Mouse (Mus musculus) brain, embryonic 18.5 days (tissue): ENCODE data around the gene Gm20388.

Experiments used
- DNase-seq: peaks from one replicate; pipeline ENCODE4 v3.0.0-alpha.2; 2012; ENCODE audit warnings: low read depth, low spot score

Gm20388 gene

DNA sequence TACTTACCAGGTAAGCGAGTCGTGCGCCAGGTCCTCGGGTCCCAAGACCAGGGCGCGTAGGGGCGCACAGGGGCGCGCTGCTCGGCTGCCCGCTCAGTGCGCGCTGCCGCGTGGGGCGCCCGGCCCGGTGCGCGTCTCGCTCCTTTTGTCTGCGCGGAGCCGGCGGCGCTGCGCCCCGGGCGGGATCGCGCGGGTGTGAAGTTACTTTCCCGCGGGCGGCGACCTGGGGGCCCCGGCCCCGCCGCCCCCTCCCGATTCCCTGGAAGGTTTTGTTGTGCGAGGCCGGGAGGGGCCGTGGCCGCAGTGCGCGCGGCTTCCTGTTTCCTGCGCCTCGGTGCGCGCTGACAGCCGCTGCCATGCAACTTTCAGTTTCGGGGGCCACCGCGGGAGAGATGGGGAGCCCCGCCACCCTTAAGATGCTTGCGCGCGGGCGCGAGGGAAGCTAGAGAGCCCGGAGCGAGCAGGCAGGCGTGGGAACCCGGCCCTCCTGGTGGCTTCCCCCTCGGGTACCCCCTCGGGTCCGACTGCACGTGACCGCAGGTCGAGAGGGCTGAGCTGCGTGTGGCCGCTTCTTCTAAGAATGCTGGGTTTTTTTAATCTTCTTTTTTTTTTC lies 578.6 kb downstream of the Gm20388 start:
- DNase-seq = no peak

DNA sequence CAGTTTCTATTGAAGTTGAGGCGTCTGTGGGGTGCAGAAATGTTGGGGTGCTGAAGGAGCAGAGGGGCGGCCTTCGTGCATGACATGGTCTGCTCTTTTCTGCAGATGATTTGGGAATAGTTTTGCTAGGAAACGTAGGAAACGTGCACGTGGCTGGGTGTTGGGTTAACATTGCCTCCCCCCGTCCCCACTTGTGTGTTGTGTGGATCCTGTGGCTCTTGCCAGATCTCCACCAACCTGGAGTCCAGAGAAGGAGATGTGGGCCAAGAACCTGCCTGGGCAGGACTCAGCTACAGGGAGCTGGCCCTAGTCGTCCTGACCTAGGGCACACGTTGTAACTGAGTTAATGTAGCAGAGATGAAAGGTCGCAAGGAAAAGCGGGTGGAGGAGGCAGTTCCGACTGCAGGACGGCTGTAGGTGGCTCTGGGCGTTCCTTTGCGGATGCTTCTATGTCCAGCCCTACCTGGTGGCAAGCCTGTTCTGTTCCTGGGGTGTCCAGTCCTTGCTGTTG lies 579.2 kb downstream of the Gm20388 start:
- DNase-seq = no peak

DNA sequence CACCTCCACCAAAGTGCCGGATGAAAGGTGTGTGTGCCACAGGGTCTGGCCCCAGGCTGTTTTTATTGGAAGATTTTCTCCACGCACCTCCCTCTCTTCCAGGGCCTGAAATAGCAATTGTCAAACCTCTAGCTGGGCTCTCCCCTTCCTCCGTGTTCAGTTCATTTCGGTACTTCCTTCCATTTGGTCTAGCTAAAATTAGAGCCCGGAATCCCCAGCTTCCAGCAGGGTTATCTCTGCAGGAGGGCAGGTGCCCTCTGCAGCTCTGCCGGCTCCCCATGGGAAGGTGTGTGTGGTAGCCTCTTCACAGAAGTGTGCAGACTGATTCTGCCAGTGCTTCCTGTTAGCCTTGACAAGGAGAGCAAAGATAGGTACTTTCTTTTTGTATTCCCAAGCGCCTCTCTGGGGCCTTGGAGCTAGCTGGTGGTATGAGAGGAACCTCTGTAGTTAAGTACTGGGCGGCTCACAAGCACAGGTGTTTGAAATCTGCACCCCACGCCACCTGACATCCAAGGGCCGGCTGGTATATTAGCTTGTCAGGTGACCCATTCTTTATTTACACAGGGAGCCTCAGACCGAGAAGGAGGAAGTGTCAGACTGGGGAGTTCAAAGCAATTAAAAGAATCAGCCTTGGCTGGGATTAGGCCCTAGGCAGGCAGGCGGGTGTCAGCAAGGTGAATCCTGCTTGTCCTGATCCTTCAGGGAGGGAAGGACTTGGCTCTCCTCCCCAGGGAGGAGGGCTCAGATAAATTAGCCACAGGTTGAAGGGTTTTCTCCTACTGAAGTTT lies 579.9 kb downstream of the Gm20388 start:
- no peak for DNase-seq

DNA sequence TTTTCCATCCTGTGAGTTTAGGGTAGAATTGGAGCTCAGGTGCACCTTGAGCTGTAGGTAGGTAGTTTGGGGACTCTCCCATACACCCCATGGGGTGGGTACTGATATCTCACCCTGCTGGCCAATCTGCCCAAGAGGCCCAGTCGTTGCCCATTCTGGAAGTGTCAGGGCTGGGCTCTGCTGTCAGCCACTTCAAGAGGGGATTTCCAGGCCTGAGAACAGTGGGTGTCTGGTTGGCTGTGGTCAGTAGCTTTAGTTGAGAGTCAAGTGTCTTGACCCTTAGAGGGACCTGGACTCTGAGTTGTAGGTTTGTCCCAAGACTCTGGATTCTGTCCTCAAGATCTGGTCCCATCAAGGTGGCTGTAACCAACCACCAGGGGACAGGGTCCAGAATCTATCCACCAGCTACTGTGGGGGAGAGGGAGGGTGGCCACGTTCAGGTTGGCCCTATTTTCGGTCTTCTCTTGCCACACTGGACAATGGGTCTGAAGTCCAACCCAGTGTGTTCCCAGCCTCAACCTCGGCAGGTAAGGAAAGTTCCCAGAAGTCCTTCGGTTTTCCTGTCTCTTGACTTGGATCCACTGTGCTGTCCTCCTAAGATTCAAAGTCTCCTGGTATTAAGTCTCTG lies 580.6 kb downstream of the Gm20388 start:
- DNase-seq = no peak

DNA sequence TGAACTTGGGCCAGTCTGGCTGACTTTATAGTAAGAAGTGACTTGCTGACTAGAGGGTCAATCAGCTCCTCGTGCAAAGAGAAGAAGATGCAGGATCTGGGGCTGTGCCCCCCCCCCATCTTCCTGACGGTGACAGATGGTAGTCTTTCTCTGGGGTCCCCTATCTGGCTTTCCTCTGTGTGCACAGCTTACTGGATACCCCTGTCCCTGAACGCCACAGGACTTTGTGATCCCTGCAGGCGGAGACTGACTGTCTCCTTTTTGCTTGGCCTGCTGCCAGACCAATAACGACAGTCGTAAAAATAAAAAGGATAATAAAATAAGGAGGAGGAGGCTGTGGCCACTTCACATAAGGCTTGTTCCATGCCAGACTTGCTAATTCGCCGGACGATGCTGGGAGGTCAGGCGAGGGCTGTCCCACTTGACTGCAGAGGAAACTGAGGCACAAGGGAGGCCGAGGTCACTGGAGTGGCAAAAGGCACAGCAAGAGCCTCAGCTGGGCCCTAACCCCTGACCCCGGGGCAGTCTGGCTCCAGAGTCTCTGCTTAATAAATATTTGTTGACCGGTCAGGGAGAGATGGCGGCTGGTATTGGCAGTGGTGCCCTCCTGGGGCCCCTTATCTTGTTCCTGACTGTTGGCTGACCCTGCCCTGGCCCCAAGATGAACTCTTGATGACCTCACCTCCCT lies 581.7 kb downstream of the Gm20388 start:
- no peak for DNase-seq

DNA sequence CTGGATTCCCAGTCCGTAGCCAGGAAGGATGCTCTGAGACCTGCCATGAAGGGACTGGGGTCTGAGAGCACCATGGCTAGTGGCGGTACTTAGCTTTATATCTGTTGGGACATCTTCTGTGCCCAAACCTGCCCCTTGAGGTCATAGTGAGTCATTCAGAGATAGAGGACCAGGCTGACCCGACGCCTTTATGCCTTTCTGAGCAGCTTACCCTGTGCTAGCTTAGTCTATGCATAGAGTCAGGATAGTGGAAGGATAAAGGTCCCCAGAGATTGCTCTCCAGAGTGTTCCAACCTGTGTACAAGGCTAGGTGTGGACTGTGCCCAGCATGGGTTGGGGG lies 582.2 kb downstream of the Gm20388 start:
- DNase-seq = no peak

DNA sequence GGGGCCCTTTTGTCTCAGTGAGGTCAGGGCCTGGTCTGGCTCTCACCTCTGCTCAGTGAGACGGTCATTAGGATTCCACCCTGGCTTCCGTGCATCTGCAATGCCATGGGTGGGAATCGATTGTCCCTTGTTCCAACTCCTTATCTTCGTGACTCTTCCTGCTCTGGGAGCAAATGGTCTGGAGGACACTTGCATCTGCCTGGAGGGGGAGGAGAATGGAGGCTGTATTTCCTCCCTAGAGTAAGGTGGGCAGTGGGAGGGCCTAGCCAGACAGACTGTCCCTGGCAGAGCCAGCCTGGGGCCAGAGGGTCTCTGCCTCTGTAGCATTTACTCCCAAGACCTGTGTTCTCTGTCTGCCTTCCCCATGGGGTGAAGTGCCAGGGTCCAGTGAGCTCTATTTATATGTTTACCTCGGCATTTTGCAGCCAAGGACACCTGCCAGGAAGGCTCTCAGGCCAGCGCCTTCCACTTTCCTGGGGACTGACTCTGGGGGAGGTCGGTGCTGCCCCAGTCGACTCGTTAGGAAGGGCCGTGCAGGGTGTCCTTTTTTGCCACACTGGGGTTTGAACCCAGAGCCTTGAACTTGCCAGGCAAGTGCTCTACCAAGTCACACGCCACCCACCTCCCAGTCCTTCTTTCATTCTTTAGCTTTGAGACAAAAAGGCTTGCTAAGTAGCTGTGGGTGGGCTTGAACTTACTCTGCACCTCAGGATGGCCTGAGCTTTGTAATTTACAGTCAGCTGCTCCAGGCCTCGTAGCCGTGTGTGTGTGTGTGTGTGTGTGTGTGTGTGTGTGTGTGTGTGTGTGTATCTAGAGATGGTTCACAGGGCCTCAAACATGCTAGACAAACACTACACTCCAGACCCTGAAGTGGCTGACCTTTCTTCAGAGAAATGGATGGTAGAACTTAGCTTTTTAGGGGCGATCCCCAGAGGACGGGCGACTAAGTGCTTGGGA lies 583.1 kb downstream of the Gm20388 start:
- DNase-seq = no peak

DNA sequence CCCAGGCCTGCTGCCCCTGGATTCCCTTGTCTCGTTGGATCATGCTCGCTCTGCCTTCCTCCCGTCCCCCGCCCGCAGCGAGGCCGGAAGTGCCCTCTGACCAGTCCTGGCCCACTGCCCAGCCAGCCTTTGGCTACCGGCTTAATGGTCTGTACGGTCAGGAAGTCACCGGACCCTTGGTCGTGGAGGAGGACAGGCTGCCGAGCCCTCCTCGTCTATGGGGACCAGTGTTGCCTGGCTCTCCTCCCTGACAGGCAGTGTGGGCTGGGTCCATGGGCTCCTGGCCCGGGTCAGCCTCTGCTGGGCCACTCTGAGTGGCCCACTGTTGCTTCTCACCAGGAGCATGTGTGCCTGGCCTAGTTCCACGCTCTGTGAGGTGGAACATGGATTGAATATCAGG lies 584.3 kb downstream of the Gm20388 start:
- no peak for DNase-seq

DNA sequence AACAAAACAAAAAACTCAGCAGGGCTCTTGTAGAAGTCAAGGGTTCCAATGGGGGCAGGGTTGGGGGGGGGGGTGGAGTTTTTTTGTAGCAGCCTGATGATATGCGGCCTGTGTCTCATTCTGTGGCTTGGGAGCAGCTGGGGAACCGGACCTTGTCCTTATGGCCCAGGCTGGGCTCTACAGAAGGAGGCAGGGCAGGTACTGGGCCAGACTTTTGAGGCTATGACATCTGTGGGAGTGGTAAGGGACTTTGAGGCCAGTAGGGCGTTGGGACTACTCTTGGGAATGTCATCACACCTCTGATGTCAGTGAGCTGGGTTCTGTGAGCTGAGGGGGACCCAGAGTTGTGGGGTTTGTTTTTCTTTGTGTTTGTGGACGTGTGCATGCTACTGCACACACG lies 584.8 kb downstream of the Gm20388 start:
- DNase-seq = no peak

DNA sequence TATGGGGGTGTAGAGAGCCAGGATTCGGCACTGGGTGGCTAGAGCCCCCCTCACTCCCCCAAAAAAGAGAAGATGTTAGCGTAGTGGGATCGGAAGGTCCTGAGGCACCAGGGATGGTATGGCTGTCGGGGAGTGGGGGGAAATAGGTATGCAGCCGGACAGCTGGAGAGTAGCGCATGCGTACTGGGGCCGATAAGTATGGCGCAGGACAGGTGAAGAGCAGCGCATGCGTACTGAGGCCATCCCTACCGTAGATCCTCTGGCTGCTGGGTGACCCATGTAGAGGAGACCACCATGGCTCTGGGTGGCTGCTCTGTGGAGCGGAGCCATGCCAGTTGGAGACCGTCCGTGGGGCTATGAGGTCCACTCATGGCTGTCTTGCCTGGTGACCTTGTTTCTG lies 585.8 kb downstream of the Gm20388 start:
- no peak for DNase-seq

DNA sequence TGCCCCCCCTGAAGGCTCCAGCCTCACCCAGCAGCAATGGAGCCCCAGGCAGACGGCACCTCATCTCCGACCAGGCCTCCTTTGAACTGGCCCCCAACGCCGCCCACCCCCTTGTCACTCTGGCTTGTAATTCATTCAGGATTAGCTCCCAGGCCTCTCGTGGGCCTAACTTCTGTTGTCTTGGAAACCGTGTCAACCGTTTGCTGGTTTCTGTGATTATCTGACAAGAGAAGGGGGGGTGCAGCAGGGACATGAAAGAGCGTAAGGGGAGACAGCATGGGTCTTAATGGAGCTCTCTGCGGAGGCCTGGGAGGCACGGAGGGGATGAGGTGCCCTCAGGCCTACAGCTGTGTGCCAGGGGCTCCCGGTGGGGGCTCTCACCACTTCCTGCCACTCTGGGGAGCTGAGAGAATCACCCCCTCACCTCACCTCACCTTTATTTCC lies 586.9 kb downstream of the Gm20388 start:
- no peak for DNase-seq

DNA sequence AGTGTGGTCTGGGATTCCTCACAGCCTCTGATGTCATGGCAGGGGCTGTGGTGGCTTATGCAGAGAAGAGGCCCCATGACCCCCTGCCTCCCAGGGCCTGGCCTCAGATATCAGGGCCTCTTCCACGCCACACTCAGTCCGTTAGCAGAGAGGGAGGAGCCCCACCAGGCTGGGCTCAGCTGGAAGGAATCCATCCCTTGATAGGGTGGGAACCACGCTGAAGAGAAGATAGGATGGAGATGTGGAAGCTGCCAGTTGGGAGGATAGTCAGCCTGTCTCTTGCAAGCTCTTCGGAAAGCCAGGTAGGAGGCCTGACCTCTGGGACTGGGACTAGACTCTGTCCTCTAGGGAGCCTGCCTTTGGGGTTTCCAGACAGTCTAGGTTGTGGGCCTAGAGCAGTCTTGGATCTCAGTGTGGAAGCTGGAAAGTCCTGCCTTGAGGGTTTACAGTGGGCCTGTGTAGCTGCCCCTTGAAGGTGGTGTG lies 587.7 kb downstream of the Gm20388 start:
- DNase-seq = no peak

DNA sequence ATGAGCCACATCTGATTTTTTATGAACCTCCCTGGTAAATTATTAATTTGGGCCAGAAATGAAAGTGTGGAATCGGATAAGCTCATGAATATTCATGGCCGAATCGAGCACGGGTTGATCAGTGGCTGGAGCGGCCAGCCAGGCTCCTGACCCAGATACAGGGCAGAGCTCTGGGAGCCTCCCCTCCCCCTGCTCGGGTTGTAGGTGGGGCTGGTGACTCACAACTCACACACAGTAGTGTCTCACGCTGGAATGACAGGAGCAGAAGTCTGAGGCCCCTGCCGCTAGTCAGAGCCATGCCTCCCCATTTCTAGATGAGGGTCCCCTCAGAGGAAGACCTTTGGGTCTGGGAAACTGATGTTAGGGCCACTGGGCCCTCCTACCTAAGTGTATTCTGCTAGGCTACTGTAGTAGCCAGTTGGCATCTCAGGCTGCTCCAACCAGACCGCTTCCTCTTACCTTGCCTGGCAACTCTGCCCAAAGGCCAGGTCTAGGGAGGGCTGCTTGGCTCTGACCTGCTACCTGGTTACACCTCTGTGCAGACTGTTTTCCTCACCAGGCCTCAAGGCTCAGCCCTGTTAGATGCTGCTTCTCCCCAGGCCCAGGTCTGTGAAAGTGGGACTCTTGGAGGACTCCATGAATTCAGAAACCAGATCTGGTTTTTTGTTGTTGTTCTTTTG lies 588.4 kb downstream of the Gm20388 start:
- no peak for DNase-seq

DNA sequence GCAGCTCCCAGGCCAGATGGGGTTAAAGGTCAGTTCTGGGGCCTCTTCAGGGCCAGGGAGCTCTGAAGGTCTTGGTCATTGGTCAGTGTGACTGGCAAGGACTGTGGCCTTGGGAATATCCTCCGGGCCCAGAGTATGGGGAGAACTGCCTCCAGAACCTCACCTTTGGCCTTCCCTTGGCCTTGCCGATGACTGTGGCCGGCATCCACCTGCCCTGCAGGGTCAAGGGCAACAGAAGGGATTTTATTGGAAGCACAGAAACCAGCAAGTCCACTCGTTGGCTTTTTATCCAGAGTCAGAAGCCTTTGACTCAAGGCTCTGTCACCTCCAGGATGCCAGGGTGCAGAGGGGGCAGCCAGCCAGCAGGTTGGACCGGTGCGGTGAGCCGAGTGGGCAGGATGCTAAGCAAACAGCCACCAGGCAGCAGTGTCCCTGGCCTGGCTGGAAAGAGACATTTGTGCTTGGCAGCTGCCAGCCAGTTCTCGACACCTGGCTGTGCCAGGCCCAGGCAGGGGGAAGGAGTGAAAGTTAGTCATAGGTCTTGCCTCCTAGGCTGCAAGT lies 590.1 kb downstream of the Gm20388 start:
- DNase-seq = no peak

DNA sequence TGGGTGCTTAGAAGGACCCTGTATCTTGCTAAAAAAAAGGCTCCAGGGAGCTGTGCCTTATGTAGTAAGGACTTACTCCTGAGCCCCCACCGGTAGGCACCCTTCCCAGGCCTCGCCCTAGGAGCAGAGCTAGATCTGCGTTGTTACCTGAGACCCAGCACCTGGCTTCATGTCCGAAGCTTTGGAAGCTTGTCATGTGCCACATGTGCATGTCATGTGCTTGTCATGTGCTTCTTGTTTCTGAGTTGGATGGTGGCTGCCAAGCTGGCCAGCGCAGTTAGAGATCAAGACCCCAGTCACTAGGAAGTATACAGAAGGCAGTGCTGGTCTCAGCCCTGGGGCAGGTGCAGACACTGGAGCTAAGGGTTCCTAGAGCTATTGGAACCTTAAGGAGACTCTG lies 590.8 kb downstream of the Gm20388 start:
- DNase-seq = no peak

DNA sequence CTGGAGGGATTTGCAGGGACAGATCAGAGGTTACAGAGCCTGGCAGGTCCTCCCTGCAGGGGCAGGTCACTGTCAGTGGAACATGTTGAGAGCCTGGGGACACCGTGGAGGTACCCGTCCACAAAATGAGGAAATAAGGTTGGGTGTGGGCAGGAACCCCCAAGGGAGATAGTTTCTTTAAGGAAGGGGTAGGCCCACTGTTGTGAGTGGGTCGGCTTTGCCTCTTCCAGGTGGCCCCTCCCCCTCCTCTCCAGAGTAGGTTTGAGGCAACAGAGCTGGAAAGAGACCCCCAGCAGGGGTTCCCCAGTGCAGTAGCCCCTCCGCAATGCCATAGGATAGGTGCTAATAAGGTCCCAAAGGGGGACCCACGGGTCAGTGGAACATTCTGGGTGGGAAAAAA lies 591.8 kb downstream of the Gm20388 start:
- no peak for DNase-seq

DNA sequence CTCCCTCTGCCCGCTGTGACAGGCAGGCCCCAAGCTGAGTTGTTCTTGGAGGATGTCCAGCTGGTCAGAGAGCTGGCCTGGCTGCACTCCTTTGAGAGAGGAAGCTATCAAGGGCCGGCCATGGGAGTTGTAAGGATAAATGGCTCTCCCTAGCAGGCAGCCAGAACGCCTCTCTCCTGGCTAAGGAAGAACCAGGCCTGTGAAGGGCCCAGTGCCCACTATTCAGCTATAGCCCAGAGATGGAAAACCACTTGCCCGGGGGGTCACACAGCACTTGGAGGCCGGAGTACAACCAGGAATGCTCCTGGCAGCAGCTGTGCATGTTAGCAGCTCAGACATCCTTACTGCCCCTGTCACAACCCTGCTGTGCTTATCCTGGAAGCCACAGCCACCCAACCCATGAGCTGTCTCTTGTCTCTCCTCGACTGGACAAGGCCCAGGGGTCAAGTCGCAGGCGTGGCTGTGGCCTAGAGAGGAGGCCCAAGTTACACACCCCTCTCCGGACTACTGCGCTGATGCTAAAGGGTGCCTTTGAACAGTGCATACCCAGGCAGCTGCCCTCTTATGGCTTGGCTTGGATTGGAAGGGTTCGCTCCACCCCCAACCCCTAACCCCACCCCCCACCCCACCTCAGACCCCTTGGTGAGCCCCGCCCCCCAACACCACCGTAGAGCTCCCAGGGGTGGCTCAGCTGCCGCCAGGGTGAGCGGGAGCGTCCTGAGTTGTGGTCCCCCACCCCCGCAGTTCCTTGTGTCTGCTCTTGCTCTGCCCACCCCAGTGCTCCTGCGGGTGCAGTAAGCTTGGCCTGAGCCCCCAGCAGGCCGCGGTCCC lies 593.8 kb downstream of the Gm20388 start:
- DNase-seq = no peak

DNA sequence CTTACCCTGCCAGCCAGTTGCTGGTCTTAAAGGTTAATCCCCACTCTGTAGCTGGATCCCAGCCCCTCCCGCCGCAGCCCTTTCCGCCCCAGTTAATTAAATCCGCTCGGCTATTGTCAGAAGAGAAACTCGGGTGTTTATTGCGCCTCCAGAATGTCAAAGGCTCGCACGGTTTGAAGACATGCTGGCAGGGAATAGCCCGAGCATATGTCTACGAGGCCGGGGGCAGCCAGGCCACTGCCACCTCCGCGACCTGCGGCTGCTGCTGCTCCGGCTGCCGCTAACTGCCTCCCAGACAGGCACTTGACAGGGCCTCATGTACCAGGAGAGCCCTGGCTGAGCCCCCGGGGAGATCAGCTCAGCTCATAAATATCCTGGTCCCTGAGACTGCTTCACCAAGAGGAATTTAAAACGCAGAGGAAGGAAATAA lies 594.5 kb downstream of the Gm20388 start:
- no peak for DNase-seq
